Mouse (Mus musculus) left cerebral cortex, postnatal 25 days (tissue): ENCODE measurements around the gene Ass1. TPM values are rescaled to one million over a fixed set of nuclear protein-coding genes. Genes with fewer than 3 reads are reported as not detected.

ENCODE experiments used
- DNase-seq, 2 experiments: peaks; one replicate each; pipeline ENCODE4 v3.0.0; 2022; ENCODE audit warnings: low spot score in 2 of 2, mixed read lengths in 1 of 2
- intact Hi-C: fragments of 180-260 bp; cut with DNase I; formaldehyde crosslinking; loops from one replicate; pipeline ENCODE4 v1.15.1; 2025
- total RNA-seq, 2 experiments: library from RNA; stranded (reverse); gene quantifications; 2 replicates each; pipeline ENCODE4 v1.2.3; 2021

The Ass1 gene
- total RNA-seq, 2 experiments from 2014 or later: 16.1 to 16.8 TPM

DNA sequence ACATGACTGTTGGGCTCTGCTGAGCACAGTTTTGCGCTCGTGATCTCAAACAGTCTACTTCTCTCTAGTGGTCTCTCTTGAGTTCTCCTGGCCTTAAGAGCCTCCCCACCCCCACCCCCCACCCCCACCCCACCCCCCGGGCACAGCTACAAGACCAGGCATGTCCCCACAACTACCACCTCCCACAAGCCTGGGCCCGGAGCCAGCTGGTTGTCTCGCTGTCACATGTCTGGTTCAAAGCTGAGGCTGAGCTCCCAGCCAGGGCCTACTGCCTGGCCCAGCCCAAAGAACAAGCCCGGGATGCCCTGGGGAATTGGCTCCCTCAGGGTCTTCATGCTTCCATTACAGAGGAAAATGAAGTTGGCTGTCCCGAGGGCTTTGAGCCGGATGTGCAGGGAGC lies 15.7 kb upstream of the Ass1 start:
- peak in 1 of 2 experiments; percentile 31 for DNase-seq

DNA sequence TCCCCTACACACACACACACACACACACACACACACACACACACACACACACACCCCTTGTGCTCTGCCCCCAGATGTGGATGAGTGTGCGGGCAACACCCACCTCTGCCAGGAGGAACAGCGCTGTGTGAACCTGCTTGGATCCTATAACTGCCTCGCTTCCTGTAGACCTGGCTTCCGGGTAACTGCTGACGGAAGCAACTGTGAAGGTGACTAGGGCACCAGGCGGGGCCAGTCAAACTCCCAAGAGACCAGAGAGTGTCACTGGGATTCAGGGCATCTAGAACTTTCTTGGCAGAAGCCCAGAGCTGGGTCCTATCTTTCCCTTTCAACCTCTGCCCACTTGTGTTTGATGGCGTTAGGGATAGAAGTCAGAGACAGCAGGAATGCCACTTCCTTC lies 14.6 kb upstream of the Ass1 start:
- intact Hi-C loops: no loop called here
- no peak for DNase-seq

More for the DNA sequence above, 15.7 kb upstream of the Ass1 start:
- intact Hi-C loops: no loop called here

DNA sequence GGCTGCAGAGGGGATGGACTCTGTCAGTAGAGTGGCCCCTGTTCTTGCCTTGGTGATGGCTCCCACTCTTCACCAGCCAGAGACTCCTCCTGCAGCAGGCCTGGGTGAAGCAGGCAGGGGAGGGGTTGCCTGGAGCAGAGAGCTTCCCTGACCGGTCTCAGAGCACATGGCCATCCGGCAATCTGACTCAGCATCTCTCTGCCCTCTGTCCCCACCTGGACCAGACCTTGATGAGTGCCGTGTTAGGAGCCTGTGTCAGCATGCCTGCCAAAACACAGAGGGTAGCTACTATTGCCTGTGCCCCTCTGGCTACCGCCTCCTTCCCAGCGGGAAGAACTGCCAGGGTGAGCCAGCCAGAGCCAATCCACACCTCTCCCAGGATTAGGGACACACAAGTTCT lies 11.5 kb upstream of the Ass1 start:
- intact Hi-C loops: no loop called here

DNA sequence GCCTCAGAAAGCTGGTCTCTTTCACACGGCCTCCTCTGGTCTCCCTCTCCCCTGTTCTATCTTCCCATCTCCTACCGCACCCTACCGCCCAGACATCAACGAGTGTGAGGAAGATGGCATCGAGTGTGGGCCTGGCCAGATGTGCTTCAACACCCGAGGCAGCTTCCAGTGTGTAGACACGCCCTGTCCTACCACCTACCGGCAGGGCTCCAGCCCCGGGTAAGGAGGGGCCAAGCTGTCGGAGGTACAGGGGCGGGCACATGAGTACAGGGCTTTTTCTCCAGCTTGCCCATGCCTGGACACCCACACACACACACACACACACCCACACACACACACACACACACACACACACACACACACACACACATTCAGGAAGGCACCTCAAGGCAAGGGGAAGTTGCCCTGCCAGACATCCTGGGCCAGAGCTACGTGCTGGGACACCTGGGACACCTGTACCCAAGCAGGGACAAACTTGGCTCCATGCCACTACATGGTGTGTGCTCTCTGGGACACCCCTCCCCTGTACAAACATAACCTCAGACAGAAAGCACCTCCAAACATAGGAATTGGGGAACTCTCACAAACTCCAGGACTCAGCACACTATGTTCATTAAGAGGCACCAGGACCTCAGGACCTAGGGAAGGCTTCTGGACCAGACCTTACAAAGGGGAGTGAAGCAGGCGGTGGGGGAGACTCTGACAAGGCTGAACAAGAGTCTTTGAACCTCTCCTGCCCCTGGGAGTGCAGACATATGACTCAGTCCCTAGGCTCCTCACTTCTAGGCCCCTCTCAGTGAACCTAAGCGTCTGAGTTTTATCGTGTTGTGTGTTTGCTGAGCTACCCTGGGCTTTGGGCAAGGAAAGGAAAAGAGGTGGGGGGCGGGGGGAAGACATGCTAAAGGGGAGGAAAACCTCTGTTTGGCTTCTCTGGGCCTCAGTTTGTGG lies 10.7 kb upstream of the Ass1 start:
- no peak for DNase-seq
- intact Hi-C loops: no loop called here

More for the DNA sequence above, 11.5 kb upstream of the Ass1 start:
- DNase-seq: no peak

DNA sequence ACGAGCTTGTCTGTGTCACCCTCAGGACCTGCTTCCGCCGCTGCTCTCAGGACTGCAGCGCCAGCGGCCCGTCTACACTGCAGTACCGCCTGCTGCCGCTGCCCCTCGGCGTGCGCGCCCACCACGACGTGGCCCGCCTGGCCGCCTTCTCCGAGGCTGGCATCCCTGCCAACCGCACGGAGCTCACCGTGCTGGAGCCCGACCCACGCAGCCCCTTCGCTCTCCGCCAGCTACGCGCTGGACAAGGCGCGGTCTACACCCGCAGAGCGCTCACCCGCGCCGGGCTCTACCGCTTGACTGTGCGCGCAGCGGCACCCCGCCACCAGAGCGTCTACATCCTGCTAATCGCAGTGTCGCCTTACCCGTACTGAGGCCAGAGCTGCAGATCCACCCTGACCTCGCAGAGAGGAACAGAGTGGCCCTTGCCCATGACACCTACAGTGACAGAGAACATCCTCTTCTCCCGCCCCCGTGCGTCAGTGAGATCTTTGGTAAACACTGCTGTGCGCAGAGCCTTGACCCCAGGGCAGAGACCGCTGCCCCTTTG lies 9.9 kb upstream of the Ass1 start:
- DNase-seq: peak; percentile 12 to 31
- intact Hi-C loops: no loop called here

DNA sequence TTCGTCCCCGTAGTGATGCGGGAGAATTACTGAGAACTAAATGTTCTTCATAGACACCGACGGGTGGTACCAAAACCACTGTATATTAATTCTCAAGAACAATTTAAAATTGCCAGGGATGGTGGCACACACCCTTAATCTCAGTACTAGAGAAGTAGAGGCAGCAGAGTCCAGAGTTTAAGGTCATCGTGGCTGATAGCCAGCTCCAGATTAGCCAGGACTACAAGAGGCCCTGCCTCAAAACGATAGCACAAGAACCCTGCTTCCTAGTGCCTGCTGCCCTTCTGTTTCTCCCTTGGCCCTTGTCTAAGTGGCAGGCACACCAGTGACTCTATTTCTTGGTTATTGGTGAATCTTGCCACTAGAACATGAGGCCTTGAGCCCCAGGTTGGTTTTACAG lies 9.1 kb upstream of the Ass1 start:
- intact Hi-C loops: no loop called here
- DNase-seq: no peak

DNA sequence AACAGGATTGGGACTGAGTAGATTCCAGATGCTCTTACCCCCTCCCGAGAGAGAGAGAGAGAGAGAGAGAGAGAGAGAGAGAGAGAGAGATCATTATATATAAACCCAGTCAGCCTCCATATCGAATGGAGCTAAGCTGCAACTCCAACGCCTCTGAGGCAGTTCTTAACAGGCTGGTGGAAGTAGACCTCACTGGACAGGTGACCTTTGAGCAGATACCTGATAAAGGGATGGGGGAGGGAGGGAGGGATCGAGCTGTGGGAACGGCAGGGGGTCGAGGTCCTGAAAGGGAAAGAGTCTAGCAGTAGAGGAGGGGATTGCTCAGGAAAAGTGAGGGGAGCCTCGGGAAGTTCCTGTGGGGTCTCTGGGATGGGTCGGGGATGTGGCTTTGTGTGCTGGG lies 8.0 kb upstream of the Ass1 start:
- no peak for DNase-seq
- intact Hi-C loops: no loop called here

DNA sequence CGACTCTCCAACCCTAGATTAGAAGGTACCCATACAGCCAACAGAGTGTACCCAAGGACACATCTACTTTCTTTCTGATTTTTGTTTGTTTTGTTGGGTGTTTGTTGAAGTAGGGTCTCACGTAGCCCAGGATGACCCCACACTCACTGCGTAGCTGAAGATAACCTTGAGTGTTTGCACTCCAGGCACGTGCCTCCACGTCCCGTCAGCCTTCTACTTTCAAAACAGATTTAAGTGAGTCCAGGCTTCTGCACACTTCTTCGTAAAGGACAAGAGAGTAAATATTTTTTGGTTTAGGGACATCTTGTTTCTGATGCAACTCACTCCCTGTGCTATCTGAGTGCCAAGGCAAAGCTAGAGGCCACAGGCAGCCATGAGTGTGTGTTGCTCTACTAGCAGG lies 6.8 kb upstream of the Ass1 start:
- DNase-seq: no peak
- intact Hi-C loops: no loop called here

DNA sequence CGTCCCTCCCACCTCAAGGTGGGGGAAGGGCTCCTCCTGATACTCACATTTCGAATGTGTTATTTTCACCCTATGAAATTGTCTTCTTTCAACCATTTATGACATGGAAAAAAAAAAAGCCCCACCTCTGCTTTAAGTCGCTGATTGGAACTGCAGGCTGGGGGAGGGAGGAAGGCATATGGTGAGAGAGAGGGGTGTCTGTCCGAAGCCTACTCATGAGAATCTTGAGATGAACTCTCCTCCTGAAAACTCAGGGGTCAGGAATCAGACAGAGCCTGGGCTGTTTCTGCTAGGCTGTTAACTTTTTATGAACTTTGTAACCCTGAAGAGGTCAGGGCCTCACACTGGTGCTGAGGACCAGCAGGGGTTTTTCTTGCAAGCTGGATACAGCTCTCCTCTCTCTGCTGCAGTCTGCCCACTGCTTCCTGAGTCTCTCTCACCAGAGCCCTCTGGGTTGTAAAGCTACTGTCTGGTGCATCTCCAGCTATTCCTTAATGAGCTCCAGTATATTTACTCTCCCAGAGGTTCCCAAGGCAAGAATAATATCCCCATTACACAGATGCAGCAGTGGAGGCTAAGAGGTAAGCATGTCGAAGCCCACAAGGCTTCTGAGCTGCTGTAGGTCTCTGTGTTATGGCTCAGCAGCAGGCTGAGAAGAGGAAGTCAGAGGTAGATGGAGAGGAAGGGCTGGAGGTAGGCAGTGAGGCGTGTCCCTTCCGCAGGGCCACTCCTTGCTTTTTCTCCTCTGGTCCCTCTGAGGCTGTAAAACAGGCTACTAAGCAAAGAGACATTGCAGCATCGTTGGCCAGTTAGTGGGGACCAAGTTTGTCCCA lies 6.1 kb upstream of the Ass1 start:
- DNase-seq: no peak
- intact Hi-C loops: no loop called here

DNA sequence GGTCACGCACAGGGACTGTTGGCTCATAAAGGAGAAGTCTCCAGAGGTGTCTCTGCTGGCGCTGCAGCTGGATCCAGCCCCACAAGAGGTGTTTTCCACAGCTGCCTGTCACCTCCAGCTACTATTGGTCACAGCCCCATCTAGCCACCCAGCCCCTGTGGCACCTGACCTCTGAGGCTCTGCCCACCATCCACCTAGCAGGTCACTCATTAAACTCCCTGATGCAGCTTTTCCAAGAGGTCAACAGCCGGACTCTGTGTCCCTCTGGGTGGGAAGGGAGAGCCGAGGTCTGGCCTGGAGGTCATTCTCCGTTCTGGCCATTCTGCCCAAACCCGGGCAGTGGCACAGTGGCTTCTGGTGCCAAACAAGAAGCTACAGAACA lies 5.5 kb upstream of the Ass1 start:
- DNase-seq: no peak
- intact Hi-C loops: no loop called here

DNA sequence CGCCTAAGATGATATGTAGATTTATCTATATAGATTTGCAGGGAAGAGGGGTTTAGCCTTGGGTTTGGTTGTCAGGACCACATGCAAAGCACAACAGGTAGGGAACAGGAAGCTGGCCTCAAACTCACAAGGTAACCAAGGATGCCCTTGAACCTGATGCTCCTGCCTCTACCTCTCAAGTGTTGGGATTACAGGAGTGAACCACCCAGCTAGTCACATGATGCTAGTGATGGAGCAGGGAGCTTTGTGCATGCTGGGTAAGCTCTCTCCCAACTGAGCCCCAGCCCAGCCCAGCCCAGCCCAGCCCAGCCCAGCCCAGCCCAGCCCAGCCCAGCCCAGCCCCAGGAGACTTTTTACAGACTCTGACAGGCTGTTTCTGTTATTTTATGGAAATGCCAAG lies 2.5 kb upstream of the Ass1 start:
- intact Hi-C loops: no loop called here
- no peak for DNase-seq

DNA sequence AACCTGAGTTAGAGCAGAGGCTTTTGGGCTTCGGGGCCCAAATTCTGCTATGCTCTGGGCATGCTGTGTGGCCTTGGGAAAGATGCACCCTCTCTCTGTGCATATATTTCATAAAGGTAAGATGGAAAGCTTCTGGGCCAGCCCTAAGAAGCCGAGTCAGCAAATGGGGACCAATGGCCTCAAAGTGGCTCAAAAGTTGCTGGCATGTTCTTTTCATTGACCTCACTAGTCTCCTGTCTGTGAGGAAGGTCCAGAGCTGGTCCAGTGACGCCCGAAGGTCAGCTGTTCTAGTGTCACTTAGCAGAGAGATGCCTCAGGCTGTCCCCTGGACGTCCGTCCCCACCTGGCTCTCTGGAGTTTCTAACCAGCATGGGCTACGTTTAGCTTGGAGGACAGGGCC lies 1.1 kb upstream of the Ass1 start:
- intact Hi-C loops: no loop called here

DNA sequence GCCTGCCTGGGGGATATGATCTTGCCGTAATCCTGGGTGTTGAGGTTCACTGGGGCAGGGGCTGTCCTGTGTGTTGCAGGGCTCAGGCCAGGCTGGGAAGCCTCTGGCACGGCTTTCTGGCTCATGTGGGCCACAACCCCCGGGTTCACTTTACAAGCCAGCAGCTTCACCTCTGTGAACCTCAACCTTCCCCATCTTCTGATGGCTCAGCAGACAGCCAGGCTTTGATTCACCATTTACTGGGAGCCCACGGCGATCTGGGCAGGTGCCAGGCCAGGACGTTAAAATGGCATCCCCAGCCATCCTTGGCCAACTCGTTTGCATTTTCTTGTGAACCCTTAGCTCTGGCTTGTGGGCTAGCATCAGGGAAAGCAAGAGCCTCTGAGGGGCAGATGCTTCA lies 527 bp upstream of the Ass1 start:
- DNase-seq: no peak
- intact Hi-C loops: no loop called here

More for the DNA sequence above, 1.1 kb upstream of the Ass1 start:
- no peak for DNase-seq

DNA sequence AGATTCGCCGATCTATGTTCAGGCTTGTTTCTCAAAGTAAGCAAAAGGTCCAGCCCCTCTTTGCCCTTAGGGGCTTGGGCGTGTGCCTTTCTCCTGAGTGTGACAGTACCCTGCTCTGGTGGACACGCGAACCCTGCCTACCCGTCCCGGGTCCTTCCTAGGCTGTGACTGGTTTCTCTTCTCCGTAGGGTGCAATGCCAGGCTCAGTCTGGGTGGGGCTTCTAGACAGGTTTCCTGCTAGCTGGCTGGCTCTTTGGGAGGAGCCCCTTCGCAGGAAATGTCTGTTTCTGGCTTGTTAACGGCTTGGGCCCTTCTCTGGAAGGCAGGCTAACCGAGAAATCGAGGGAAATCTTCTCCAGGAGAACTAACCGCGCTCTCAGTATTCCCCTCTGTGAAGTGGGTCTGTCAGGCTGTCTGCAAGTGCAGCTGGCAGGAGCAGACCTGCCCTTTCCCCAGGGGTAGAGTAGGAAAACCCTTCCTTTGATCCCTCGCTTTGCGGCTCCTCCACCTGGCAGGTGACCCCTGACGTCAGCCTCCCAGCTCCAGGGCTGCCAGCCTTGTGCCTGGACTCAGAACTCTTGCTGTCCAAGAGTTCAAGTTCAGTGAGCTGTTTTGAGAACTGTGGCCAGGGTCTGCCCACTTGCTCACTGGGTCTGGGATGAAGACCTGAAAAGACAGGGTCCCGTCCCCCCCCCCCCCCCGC lies 827 bp downstream of the Ass1 start:
- intact Hi-C loops: no loop called here
- DNase-seq: no peak

DNA sequence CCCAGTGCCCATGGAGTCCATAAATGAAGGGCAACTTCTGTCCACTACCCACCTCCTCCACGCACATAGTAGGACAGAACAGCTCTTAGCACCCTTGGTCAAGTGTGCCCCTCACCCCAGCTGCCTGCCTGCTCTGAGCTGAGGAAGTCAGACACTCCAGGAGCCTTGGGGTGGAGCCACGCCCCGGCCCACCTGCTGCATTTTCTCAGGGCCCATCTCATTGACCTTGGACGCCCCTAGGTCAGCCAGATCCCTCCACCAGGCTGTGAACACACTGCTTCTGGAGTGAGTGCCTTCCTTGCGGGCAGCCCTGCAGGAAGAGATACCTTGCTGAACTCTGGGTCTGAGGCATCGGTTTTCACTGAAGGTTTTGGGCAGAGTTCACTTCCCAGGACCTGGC lies 1.6 kb downstream of the Ass1 start:
- intact Hi-C loops: loop anchor here (1.0 kb wide), 1 partner anchor 36 kb away; no protein-coding TSS in a partner anchor

DNA sequence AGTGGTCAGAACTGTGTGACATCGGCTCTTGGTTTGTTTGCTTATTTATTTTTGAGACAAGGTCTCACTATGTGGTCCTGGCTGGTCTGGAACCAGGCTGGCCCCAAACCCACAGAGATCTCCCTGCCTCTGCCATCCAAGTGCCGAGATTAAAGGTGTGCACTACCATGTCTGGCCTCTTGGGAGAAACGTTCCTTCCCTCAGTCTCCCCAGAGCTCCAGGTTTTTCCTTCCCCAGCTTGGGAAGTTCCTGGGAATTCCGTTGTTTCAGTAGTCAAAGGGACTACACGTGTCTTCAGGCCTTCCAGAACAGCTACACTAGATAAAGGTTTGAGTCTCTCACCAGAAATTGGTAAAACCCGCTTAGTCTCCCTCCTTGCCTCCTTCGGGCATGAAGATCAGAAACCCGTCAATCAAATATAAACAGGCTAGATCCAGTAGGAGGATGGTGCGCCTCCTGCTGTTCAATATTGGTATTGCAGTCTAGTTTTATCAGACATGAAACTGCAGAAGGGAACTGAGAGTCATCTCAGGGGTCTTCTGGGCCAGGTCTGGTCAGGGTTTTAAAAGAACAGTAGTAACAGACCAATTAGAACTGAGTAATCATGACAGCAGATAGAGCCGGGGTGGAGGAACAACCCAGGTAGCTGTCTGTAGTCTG lies 2.5 kb downstream of the Ass1 start:
- intact Hi-C loops: loop anchor here (1.0 kb wide), 1 partner anchor 37 kb away; no protein-coding TSS in a partner anchor
- DNase-seq: no peak

More for the DNA sequence above, 1.6 kb downstream of the Ass1 start:
- DNase-seq: no peak

DNA sequence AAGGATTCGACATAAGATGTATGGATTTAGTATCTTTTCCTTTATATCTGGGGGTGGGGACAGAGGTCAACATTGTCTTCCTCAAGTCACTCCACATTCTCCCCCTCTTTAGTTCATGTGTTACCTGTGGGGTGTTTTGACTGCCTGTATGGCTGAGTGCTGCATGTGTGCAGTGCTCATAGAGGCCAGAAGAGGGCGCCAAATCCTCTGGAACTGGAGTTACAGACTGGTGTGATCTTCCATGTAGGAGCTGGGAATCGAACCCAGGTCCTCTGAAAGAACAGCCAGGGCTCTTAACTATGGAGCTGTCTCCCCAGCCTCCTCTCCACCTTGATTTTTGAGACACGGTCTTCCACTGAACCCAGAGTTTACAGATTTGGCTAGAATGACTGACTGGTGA lies 3.9 kb downstream of the Ass1 start:
- intact Hi-C loops: no loop called here

DNA sequence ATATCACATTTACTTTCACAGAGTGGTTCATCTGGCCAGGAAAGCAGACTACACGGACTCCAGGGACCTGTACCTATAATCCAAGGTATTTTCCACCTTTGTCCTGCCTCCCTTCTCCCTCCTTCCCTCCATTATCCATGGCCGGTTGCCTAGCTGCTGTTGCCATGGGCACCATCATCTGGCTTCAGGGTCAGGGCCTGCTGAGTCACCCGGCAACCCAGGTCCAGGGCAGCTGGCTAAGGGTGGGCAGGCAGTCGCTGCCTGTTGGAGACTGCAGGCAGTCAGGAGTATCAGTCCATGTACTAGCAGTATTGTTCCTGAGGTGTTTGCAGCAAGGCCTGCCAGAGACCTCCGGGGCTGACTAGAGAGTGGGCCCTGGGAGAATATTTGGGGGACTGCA lies 4.7 kb downstream of the Ass1 start:
- no peak for DNase-seq

More for the DNA sequence above, 3.9 kb downstream of the Ass1 start:
- no peak for DNase-seq

DNA sequence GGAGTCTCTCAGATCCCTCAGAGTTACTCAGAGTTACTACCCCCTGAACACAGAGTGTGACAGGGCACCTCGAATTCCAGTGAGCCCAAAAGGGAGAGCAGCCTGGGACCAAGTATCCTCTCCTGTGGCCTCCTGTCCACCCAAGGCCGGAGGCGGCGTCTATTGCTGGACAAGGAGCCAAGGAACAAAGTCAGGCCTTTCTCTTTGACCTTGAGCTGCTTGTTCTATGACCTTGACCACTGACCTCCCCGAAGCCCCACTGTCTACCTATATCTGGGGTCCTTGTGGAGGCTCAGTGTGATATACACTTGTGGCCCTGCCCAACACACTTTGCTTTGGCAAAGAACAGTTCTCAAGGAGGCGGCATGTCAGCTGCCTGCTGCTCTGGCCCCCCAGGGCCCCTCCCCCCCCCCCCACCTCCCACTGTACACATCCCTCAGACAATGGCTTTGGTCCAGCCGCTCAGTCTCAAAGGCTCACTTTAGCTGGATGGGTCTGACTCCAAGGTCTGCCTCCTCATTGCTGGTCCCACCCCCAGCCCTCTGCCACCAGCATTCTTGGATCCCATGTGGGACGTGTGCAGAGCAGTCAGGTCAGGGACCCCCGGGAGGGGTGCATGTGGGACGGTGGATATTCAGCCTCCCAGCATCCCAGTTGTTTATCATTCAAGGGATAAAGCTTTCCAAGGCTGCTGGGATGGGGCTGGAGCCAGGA lies 6.3 kb downstream of the Ass1 start:
- intact Hi-C loops: no loop called here
- no peak for DNase-seq

More for the DNA sequence above, 4.7 kb downstream of the Ass1 start:
- intact Hi-C loops: no loop called here
